Mouse (Mus musculus) heart, postnatal 0 days (tissue): ENCODE measurements around the gene Plxnb2.

Experiments
- CTCF ChIP-seq: IDR thresholded peaks from 2 replicates; pipeline ENCODE4 v1.5.1; 2016; ENCODE audit warnings: antibody characterized with exemption, control low read depth, low read depth
- EP300 ChIP-seq: IDR thresholded peaks from 2 replicates; pipeline ENCODE4 v1.6.1; 2016; ENCODE audit warnings: antibody characterized with exemption, low read depth

DNA sequence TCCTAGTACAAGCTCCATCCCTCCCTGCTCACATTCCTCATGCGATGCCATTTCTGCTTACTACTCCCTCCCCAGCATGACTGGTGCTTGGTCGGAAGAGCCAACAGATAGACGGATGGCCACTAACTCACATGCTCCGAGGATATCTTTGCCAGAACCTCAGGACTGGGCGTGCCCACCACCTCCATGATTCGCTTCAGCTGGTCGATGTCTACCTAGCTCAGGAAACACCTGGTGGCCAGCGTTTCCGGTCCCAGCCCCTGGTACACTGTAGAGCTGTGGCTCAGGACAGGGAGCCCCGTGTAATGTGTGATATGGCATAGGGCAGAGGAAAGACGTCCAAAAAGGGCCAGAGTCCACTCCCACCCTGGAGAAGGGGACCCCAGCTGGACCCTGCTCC, 35.6 kb downstream of the Plxnb2 start:
- TF ChIP-seq CTCF (no peak), EP300 (no peak)
